Mouse (Mus musculus) heart, adult 2 months (tissue): Measurements from ENCODE around the gene Gas1.

Experiments
- CTCF ChIP-seq: fragments of 200-600 bp; IDR thresholded peaks from 2 replicates; pipeline ENCODE4 v1.8.1; 2022; ENCODE audit warnings: antibody characterized with exemption, mild to moderate bottlenecking, moderate library complexity
- EP300 ChIP-seq: fragments of 200-500 bp; IDR thresholded peaks from 2 replicates; pipeline ENCODE4 v1.6.1; 2011; ENCODE audit warnings: low read depth, low read length, control low read depth; ENCODE audit not compliant: insufficient read depth

DNA sequence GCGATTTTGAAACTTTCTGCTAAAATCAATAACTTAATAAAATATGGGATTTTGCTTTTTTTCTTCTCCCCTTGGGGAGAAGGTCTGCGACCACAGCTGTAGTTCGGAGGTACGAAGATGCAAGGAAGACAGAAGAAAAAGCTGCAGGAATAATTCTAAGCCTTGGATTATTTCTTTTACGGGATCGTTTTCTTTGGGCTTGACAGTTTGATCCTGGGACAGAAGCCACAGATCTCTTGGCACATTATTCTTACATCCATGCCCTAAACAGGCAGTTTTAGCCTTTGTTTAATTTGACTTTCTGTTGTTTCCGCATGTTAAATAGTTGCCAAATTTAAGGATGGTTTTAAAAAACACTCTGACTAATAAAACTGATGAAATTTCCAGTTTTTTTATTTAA is 52.7 kb downstream of the Gas1 start:
- no peak for TF ChIP-seq CTCF
- TF ChIP-seq EP300: no peak
